Mouse (Mus musculus) liver, embryonic 11.5 days (tissue): ENCODE results near the gene Syp. TPM values are rescaled to one million over a fixed set of nuclear protein-coding genes. Genes with fewer than 3 reads are reported as not detected.

Source experiments
- ATAC-seq: fragments of 200-750 bp; cut with Nextera tagmentation; replicated peaks from 2 replicates; pipeline ENCODE4 v1.8.0; 2017; ENCODE audit warnings: moderate number of reproducible peaks, mild to moderate bottlenecking, moderate TSS enrichment, moderate library complexity; ENCODE audit not compliant: low FRiP score
- DNase-seq: peaks from one replicate; pipeline ENCODE4 v3.0.0-alpha.2; 2017; ENCODE audit warnings: low spot score
- H3K27ac ChIP-seq: fragments of 300-500 bp; sonication (generic); 2 replicates; pipeline ENCODE4 v1.5.1; 2014; ENCODE audit warnings: mild to moderate bottlenecking, low read depth, low read length, control low read depth
- H3K27me3 ChIP-seq: fragments of 300-500 bp; sonication (generic); replicated peaks from 2 replicates; pipeline ENCODE4 v1.6.1; 2014; ENCODE audit warnings: low read length, mixed read lengths; ENCODE audit not compliant: control insufficient read depth, insufficient read depth
- H3K36me3 ChIP-seq: fragments of 300-500 bp; sonication (generic); 2 replicates; pipeline ENCODE4 v1.6.1; 2014; ENCODE audit warnings: mild to moderate bottlenecking, low read length, moderate library complexity, mixed read lengths; ENCODE audit not compliant: control insufficient read depth, insufficient read depth
- H3K4me1 ChIP-seq: fragments of 300-500 bp; sonication (generic); replicated peaks from 2 replicates; pipeline ENCODE4 v1.6.1; 2014; ENCODE audit warnings: low read length, mixed read lengths; ENCODE audit not compliant: control insufficient read depth, insufficient read depth
- H3K4me2 ChIP-seq: fragments of 300-500 bp; sonication (generic); 2 replicates; pipeline ENCODE4 v1.6.1; 2014; ENCODE audit warnings: mild to moderate bottlenecking, control low read depth, moderate library complexity
- H3K4me3 ChIP-seq: fragments of 300-500 bp; sonication (generic); 2 replicates; pipeline ENCODE4 v1.5.1; 2014; ENCODE audit warnings: low read depth, low read length, control low read depth
- H3K9ac ChIP-seq: fragments of 300-500 bp; sonication (generic); 2 replicates; pipeline ENCODE4 v1.6.1; 2014; ENCODE audit warnings: low read depth, low read length, control low read depth
- H3K9me3 ChIP-seq: fragments of 300-500 bp; sonication (generic); 2 replicates; pipeline ENCODE4 v1.6.1; 2016; ENCODE audit warnings: low read length, inconsistent platforms, mixed read lengths; ENCODE audit not compliant: control insufficient read depth
- WGBS: fragments of 180-500 bp; shearing (Covaris S2); extraction: QIAGEN DNeasy Blood & Tissue Kit; methylation state at CpG from one replicate; pipeline ENCODE4 v1.1.7; 2014; 5-methylcytosine and 5-hydroxymethylcytosine counted together
- polyA plus RNA-seq: library from polyadenylated mRNA; unstranded; fragments of >200 nt; fragmentation: Nextera tagmentation; extraction: Ambion mirVana; gene quantifications from 2 replicates; pipeline ENCODE4 v1.2.1, GENCODE M21; 2014

Syp gene
- polyA plus RNA-seq, 1 experiment from 2014 or later = 0.95 TPM

- no peaks in the 10 kb centered on the region for H3K4me1 ChIP-seq
- no peak for DNase-seq
- no peak overlapping the region for H3K4me2 ChIP-seq
- H3K9me3 ChIP-seq = no peaks in the 10 kb centered on the region
- no peak overlapping the region for H3K4me3 ChIP-seq
- WGBS = 75% methylated on average over 12 of the region's 12 CpGs
- H3K27me3 ChIP-seq = no peaks in the 10 kb centered on the region
- no peak for ATAC-seq
- no peaks in the 10 kb centered on the region for H3K36me3 ChIP-seq
- H3K9ac ChIP-seq = no peak overlapping the region
- H3K27ac ChIP-seq = no peak overlapping the region
These were observed 20.3 kb upstream of the Syp start for GRCm38 (mm10) chrX:7617889-7618551.

DNA sequence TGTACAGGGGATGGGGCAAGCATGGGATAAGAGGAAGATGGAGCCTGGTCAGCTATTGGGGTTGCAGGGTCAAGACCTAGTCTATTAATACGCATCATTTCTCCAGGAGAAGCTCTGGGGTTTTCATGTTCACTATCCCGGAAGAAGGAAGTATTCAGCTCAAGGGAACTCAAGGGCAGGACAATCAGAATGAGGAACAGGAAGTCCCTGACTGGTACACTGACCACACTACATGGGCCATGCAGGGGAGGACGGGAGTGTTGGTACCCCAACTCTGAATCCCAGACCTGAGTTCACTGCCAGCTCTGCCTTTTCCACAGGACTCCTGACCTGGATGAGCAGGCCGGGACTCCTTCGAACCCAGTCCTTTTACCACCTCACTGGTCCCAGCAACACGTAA is 5.7 kb upstream of the Syp start:
- DNase-seq = no peak
- no peaks in the 10 kb centered on the region for H3K9me3 ChIP-seq
- ATAC-seq = no peak
- no peak overlapping the region for H3K4me2 ChIP-seq
- H3K27me3 ChIP-seq = no peaks in the 10 kb centered on the region
- H3K4me1 ChIP-seq = no peaks in the 10 kb centered on the region
- 78% methylated on average over 6 of the region's 6 CpGs for WGBS
- no peak overlapping the region for H3K9ac ChIP-seq
- H3K36me3 ChIP-seq = no peaks in the 10 kb centered on the region
- no peak overlapping the region for H3K27ac ChIP-seq
- no peak overlapping the region for H3K4me3 ChIP-seq

DNA sequence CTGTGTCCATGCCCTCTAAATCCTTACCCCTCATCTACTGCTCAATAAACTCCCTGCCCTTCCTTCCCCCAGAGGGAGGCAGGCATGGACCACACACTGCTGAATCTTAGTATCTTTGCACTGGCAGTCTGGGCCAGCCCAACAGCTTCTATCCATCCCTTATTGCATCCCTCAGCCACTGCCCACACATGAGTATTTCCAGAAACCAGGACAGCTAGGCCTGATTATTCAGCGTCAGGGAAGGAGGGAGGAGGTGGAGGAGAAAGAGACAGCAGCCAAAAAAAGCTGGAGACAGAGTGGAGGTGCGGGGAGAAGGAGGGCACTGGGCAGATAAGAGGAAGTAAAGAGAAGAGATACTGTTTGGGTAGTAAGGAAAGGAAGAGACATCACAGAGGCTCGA is 3.2 kb upstream of the Syp start:
- Histone ChIP-seq H3K9me3 (no peaks in the 10 kb centered on the region), H3K4me3 (no peak overlapping the region), H3K27ac (no peak overlapping the region), H3K36me3 (no peaks in the 10 kb centered on the region), H3K4me1 (no peaks in the 10 kb centered on the region), H3K9ac (no peak overlapping the region), H3K27me3 (peaks cover 11% of the 10 kb centered on the region), H3K4me2 (no peak overlapping the region)
- WGBS = 31% methylated on average over 3 of the region's 3 CpGs
- DNase-seq (no peak), ATAC-seq (no peak)

GRCm38 (mm10) chrX:7639536-7640325 is 1.5 kb downstream of the Syp start:
- Histone ChIP-seq H3K4me1 (no peaks in the 10 kb centered on the region), H3K27me3 (peaks cover 11% of the 10 kb centered on the region), H3K4me2 (no peak overlapping the region), H3K9me3 (no peaks in the 10 kb centered on the region), H3K9ac (no peak overlapping the region), H3K27ac (no peak overlapping the region), H3K36me3 (no peaks in the 10 kb centered on the region), H3K4me3 (no peak overlapping the region)
- DNase-seq = no peak
- WGBS = 18% methylated on average over 13 of the region's 13 CpGs
- ATAC-seq = no peak

- WGBS = 35% methylated on average over 12 of the region's 12 CpGs
- no peaks in the 10 kb centered on the region for H3K36me3 ChIP-seq
- ATAC-seq (no peak), DNase-seq (no peak)
- H3K4me3 ChIP-seq = no peak overlapping the region
- H3K27me3 ChIP-seq = peaks cover 11% of the 10 kb centered on the region
- H3K27ac ChIP-seq = no peak overlapping the region
- H3K4me1 ChIP-seq = no peaks in the 10 kb centered on the region
- H3K4me2 ChIP-seq = no peak overlapping the region
- no peak overlapping the region for H3K9ac ChIP-seq
- H3K9me3 ChIP-seq = no peaks in the 10 kb centered on the region
These were observed 2.5 kb downstream of the Syp start for GRCm38 (mm10) chrX:7640785-7641184.

- Histone ChIP-seq H3K27ac (no peak overlapping the region), H3K27me3 (no peaks in the 10 kb centered on the region; the same call in 1 of the 2 replicates), H3K4me3 (no peak overlapping the region), H3K9me3 (no peaks in the 10 kb centered on the region), H3K4me1 (no peaks in the 10 kb centered on the region), H3K9ac (no peak overlapping the region), H3K36me3 (no peaks in the 10 kb centered on the region), H3K4me2 (no peak overlapping the region)
- DNase-seq = peak; percentile 73
- no peak for ATAC-seq
- 11% methylated on average over 5 of the region's 5 CpGs for WGBS
These were observed 7.1 kb downstream of the Syp start for GRCm38 (mm10) chrX:7645349-7645748.

DNA sequence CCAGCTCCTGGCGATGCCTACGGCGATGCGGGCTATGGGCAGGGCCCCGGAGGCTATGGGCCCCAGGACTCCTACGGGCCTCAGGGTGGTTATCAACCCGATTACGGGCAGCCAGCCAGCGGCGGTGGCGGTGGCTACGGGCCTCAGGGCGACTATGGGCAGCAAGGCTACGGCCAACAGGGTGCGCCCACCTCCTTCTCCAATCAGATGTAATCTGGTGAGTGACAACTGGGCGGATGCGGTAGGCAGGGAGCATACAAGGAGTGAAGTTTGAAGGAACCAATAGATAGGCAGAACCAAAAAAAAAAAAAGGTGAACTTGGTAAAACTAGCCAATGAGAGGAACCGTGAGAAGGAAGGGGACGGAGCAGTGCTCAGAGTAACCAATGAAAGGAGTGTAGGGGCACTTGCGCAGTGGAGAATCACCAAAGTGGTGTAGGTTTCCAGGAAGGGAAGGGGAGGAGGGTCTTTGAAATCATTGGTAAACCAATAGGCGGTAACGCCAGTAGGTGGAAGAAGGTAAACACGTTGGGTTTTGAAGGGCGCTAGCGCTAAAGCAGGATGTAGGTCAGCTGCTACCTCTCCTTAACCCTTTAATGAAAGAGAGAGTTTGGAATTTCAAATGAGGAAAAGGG is 10.5 kb downstream of the Syp start:
- Histone ChIP-seq H3K4me1 (no peaks in the 10 kb centered on the region), H3K36me3 (no peaks in the 10 kb centered on the region), H3K4me3 (peak overlapping the region; percentile 53), H3K27ac (peak overlapping the region; percentile 75; the same call in 1 of the 2 replicates), H3K9me3 (no peaks in the 10 kb centered on the region), H3K4me2 (peak overlapping the region; percentile 69), H3K9ac (peak overlapping the region; percentile 70), H3K27me3 (no peaks in the 10 kb centered on the region)
- 11% methylated on average over 25 of the region's 25 CpGs for WGBS
- ATAC-seq (peak; percentile 97), DNase-seq (peak; percentile 67)

DNA sequence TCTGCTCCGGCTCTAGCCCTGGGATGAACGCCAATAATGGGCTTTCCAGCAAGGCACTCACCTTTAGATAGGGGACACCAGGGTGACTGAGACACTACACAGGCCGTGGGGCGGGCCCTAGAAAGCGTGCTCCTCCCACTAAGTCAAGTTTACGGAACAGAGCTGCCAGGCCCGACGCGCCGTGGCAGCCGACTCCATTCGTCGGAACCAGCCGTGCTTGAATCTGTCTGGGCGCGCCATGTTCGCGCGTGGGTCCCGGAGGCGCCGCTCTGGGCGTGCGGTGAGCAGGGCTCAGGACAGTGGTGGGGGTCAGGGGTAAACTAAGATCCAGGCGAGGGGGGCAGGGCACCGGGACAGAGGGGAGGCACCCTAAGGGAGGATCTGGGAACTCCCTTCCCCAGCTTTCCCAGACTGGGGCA is 19.0 kb downstream of the Syp start, which contains the start of gene Prickle3:
TSS of gene Prickle3 (plus strand) at position 40 of the 419 bp plus-strand sequence.
- Histone ChIP-seq H3K9ac (peak within 1 kb of the TSS; percentile 57), H3K4me3 (peak within 1 kb of the TSS; percentile 49), H3K27ac (no peak within 1 kb of the TSS), H3K27me3 (no peaks in the 10 kb centered on the region), H3K9me3 (no peaks in the 10 kb centered on the region), H3K4me2 (peak within 1 kb of the TSS; percentile 68), H3K36me3 (no peaks in the 10 kb centered on the region), H3K4me1 (0 out of 2 replicates have a peak, but pooled peaks cover 3% of the 10 kb centered on the region)
- peak; percentile 70 for ATAC-seq
- WGBS = 15% methylated on average over 26 of the region's 26 CpGs
- DNase-seq = no peak
